Mouse (Mus musculus): ENCODE measurements around the gene Cryaa.
"Not testable (repeated sequence)": the region's sequence is repeated elsewhere in the genome, so short reads cannot be mapped to it uniquely, and the experiment has no call there.

Gene Cryaa

GRCm38 (mm10) chr17:31660661-31661250 is 16.9 kb upstream of the Cryaa start:
- no peak for DNase-seq (ENCODE audit: low spot score in 2 of 2)

DNA sequence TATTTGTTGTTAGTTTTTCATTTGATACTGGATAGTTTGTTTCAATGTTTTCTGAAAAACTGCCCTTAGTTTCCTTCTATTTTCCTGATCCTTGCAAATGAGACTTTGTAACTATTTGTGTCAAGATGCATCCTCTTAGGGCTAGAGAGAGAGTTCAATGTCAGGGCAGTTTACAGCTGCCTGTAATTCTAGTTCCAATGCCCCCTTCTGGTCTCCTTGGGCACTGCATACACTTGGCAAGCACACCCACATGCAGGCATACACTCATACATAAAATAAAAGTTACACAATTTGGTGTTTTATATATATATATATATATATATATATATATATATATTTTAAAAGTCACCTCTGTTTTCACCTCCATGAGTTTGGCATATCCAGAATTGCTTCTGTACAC is 14.8 kb upstream of the Cryaa start:
- no peak for DNase-seq (ENCODE audit: low spot score in 2 of 2)

GRCm38 (mm10) chr17:31664760-31665159 is 12.8 kb upstream of the Cryaa start:
- DNase-seq (ENCODE audit: low spot score in 2 of 2) = peak; percentile 80 to 81

DNA sequence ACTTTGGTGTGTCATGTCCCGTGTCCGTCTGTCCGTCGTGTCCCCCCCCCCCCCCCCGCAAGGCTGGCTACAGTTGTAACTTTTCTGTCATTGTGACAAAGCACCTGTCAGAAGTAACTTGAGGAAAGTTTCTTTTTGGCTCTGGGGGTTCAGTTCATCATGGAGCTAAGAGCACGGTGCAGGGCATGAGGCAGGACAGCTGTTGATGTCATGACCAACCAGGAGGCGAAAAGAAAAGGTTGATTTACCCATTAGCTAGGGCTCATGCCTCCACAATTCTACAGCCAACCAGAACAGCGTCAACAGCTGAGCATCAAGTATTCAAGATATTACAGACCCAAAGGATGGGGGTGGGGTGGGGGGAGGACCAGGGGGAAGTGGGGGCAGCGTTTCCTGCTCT is 9.3 kb upstream of the Cryaa start:
- DNase-seq (ENCODE audit: low spot score in 2 of 2) = no peak

GRCm38 (mm10) chr17:31670163-31670562 is 7.4 kb upstream of the Cryaa start:
- DNase-seq (ENCODE audit: low spot score in 2 of 2) = no peak

- DNase-seq (ENCODE audit: low spot score in 2 of 2) = no peak
Observed at GRCm38 (mm10) chr17:31671698-31672097, 5.9 kb upstream of the Cryaa start.

DNA sequence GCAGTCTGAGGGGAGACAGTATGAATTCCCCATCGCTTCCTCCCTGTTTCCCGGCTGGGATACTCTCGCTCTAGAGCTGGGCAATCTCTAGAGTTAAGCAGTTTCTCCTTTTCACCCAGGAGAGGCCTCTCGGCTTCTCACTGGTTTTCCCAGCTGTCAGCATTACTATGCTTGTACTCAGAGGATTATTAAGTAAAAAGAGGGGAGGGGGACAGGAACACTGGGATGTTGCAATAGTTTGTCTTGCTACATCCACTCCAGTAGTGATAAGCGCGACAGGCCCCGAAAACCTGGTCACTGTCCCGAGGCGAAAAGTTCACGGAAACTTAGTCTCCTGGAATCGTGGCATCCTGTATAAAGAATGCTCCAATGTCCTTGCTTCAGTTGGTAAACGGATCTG is 5.3 kb upstream of the Cryaa start:
- DNase-seq (ENCODE audit: low spot score in 2 of 2) = no peak

GRCm38 (mm10) chr17:31674426-31674825 is 3.2 kb upstream of the Cryaa start:
- DNase-seq (ENCODE audit: low spot score in 2 of 2) = no peak

GRCm38 (mm10) chr17:31680450-31680849 is 2.8 kb downstream of the Cryaa start:
- no peak for DNase-seq (ENCODE audit: low spot score in 2 of 2)

GRCm38 (mm10) chr17:31685514-31686224 is 8.1 kb downstream of the Cryaa start:
- DNase-seq (ENCODE audit: low spot score in 2 of 2) = peak; percentile 73 to 78

DNA sequence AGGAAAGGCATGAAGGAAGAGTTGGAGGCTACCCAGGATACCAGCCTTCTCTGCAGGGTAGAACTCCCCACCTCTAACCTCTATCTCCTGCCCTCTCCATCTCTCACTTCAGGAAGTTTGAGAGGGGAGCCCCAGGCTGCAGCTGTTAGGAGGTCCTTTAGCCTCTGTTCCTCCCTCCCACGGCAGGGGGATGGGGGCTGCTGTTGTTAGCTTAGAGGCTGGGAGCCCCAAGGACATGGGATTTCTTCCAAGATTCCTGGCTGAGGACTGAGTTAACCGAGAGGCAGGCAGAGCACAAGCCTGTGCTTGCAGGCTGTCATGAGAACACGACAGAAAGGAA is 8.6 kb downstream of the Cryaa start:
- DNase-seq (ENCODE audit: low spot score in 2 of 2) = no peak

GRCm38 (mm10) chr17:31688112-31688511 is 10.5 kb downstream of the Cryaa start:
- DNase-seq (ENCODE audit: low spot score in 2 of 2) = no peak

DNA sequence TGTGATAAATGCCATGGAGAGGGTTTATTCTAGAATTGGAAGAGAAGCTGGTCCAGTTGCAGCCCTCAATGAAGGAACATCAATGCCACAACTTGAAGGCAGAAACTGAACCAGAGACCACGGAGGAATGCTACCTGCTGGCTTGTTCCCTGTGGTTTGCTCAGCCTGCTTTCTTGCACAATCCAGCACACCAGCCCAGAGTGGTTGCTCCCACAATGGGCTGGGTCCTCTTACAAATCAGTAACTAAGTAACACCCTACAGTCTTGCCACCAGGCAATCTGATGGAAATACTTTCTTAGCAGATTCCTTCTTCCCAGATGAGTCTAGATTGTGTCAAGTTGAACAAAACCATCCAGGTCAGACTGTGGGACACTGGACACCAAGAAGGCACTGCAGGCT is 12.0 kb downstream of the Cryaa start:
- no peak for DNase-seq (ENCODE audit: low spot score in 2 of 2)

DNA sequence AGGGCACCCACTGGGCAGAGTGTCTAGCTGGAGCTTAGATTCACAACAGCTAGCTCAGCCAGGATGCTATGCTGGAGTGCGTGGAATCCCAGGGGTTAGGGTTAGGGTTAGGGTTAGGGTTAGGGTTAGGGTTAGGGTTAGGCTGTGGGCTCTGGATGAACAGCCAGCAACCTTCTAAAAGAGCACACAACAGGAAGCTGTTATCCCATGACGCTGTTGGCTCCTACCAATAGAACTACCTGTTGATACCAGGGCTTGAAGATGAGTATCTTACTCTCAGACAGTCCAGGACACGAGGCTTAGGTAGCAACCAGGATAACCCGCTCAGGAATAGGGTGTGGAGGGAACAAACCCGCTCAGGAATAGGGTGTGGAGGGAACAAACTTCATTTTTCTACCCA is 15.3 kb downstream of the Cryaa start:
- no peak for DNase-seq (ENCODE audit: low spot score in 2 of 2)

GRCm38 (mm10) chr17:31693330-31694022 is 15.9 kb downstream of the Cryaa start:
- DNase-seq (ENCODE audit: low spot score in 2 of 2) = peak; percentile 63 to 65

- no peak for DNase-seq (ENCODE audit: low spot score in 2 of 2)
Observed at GRCm38 (mm10) chr17:31694023-31694376, 16.4 kb downstream of the Cryaa start.

DNA sequence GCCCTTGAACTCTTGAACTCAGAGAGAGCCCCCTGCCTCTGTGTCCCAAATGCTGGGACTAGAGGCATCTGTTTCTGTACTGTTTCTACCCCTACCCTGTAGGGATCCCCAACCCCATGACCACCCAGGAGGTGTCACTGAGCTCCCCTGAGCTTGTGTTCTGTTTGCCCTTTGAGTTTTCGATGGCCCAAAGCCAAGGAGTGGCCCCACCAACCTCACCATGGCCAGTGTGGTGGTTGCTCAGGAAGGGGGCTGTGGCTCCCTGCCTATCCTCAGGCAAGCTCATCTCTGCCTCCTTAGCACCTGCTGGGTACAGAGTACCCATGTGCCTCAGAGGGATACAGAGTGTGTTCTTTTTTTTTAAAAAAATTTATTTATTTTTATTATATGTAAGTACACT is 17.3 kb downstream of the Cryaa start:
- no peak for DNase-seq (ENCODE audit: low spot score in 2 of 2)

GRCm38 (mm10) chr17:31695356-31695755 is 17.7 kb downstream of the Cryaa start:
- not testable (repeated sequence) for DNase-seq (ENCODE audit: low spot score in 2 of 2)

- no peak for DNase-seq (ENCODE audit: low spot score in 2 of 2)
Observed at GRCm38 (mm10) chr17:31698347-31698746, 20.7 kb downstream of the Cryaa start.

GRCm38 (mm10) chr17:31703276-31703980 is 25.8 kb downstream of the Cryaa start:
- no peak for DNase-seq (ENCODE audit: low spot score in 2 of 2)

DNA sequence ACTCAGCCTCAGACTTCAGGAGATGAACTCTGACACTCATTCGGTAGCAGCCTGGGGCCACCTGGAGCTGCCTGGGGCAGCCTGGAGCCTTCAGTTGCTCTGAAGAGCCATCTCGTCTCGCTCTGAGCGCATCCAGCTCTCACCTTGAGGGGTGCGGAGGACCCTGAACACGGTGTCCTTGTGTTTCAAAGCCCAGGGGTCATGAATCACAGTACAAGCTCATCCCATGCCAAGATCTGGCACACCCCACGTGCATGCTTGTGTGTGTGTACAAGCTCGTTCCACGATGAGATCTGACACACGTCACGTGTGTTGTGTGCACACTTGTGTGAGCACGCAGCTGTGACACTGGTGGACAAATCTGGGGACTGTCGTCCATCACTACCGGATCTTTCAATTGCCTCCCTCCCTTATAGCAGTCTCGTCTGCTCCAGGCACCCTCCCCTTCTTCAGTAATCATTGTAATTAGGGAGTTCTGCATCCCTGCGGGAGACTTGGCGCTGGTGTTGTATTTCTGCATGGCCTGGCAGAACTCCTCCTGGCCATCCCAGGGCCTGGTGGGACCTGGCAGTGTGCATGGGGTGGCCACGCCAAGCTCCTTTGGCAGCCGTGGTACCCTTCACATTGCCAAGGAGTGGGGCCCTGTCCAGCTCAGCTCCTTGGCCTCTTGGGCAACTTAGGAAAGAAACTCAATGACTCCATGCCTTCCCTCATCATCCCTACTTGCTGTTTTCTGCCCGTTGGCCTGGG is 27.8 kb downstream of the Cryaa start:
- DNase-seq (ENCODE audit: low spot score in 2 of 2) = no peak
